Mouse (Mus musculus) midbrain, embryonic 11.5 days (tissue): ENCODE results near the gene Pex14. TPM values are rescaled to one million over a fixed set of nuclear protein-coding genes. Genes with fewer than 3 reads are reported as not detected.
A peak's percentile ranks its signal among the peaks of the same experiment; 100 is the strongest.

Experiments used
- ATAC-seq: fragments of 200-750 bp; cut with Nextera tagmentation; 2 replicates; pipeline ENCODE4 v1.8.0; 2017; ENCODE audit warnings: moderate TSS enrichment, moderate library complexity; ENCODE audit not compliant: low FRiP score
- DNase-seq: peaks from one replicate; pipeline ENCODE4 v3.0.0; 2015; ENCODE audit warnings: low spot score; ENCODE audit errors: missing footprints
- H3K27ac ChIP-seq: fragments of 300-500 bp; sonication (generic); 2 replicates; pipeline ENCODE4 v1.5.1; 2014; ENCODE audit warnings: low read depth, low read length
- H3K27me3 ChIP-seq: fragments of 300-500 bp; sonication (generic); 2 replicates; pipeline ENCODE4 v1.6.1; 2014; ENCODE audit warnings: mild to moderate bottlenecking, low read length, moderate library complexity, mixed read lengths; ENCODE audit not compliant: control insufficient read depth, insufficient read depth
- H3K36me3 ChIP-seq: fragments of 300-500 bp; sonication (generic); 2 replicates; pipeline ENCODE4 v1.6.1; 2014; ENCODE audit warnings: mild to moderate bottlenecking, low read length, moderate library complexity, mixed read lengths; ENCODE audit not compliant: control insufficient read depth, insufficient read depth
- H3K4me1 ChIP-seq: fragments of 300-500 bp; sonication (generic); 2 replicates; pipeline ENCODE4 v1.6.1; 2014; ENCODE audit warnings: low read length; ENCODE audit not compliant: control insufficient read depth, insufficient read depth
- H3K4me2 ChIP-seq: fragments of 300-500 bp; sonication (generic); 2 replicates; pipeline ENCODE4 v1.6.1; 2014; ENCODE audit warnings: mild to moderate bottlenecking, moderate library complexity
- H3K4me3 ChIP-seq: fragments of 300-500 bp; sonication (generic); 2 replicates; pipeline ENCODE4 v1.5.1; 2014; ENCODE audit warnings: low read depth, low read length
- H3K9ac ChIP-seq: fragments of 300-500 bp; sonication (generic); 2 replicates; pipeline ENCODE4 v1.6.1; 2014; ENCODE audit warnings: low read length
- H3K9me3 ChIP-seq: fragments of 300-500 bp; sonication (generic); 2 replicates; pipeline ENCODE4 v1.6.1; 2016; ENCODE audit warnings: low read length; ENCODE audit not compliant: control insufficient read depth
- WGBS: fragments of 180-500 bp; shearing (Covaris S2); extraction: QIAGEN DNeasy Blood & Tissue Kit; methylation state at CpG from one replicate; pipeline ENCODE4 v1.1.7; 2014; 5-methylcytosine and 5-hydroxymethylcytosine counted together
- polyA plus RNA-seq: library from polyadenylated mRNA; unstranded; fragments of >200 nt; fragmentation: Nextera tagmentation; extraction: Ambion mirVana; gene quantifications from 2 replicates; pipeline ENCODE4 v1.2.1, GENCODE M21; 2014

The Pex14 gene
- polyA plus RNA-seq, 1 experiment from 2014 or later = 35.9 TPM

DNA sequence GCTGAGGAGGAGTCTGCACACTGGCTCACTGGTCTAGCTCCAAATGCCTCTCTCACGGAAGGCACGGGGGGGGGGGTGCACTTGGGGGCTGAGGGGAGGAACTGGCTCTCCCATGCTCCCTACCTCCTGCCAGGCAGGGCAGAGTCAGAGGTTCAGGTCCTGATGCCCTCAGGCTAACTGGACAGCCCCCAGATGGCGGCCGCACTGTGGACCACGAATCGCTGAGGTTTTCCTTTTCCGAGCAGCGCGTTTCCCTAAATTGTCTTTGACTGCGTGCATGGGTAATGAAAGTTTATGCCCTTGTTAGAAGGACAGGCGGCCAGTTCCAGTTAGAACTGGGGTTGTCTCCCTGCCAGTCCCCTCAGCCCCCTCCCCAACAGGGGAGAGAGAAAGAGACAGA, 179.1 kb downstream of the Pex14 start:
- Histone ChIP-seq H3K4me3 (no peak overlapping the region), H3K9ac (no peak overlapping the region), H3K4me1 (peaks cover 20% of the 10 kb centered on the region), H3K27ac (no peak overlapping the region), H3K9me3 (no peaks in the 10 kb centered on the region), H3K27me3 (peaks cover 78% of the 10 kb centered on the region), H3K4me2 (no peak overlapping the region), H3K36me3 (no peaks in the 10 kb centered on the region)
- WGBS = 65% methylated on average over 11 of the region's 11 CpGs
- no peak for DNase-seq
- ATAC-seq = no peak

GRCm38 (mm10) chr4:148918707-148919447, 180.8 kb downstream of the Pex14 start:
- no peak overlapping the region for H3K27ac ChIP-seq
- no peak overlapping the region for H3K4me2 ChIP-seq
- 68% methylated on average over 15 of the region's 15 CpGs for WGBS
- H3K4me3 ChIP-seq = no peak overlapping the region
- peaks cover 70% of the 10 kb centered on the region for H3K27me3 ChIP-seq
- DNase-seq = no peak
- peaks cover 23% of the 10 kb centered on the region for H3K4me1 ChIP-seq
- no peak overlapping the region for H3K9ac ChIP-seq
- H3K9me3 ChIP-seq = no peaks in the 10 kb centered on the region
- no peak for ATAC-seq
- no peaks in the 10 kb centered on the region for H3K36me3 ChIP-seq

DNA sequence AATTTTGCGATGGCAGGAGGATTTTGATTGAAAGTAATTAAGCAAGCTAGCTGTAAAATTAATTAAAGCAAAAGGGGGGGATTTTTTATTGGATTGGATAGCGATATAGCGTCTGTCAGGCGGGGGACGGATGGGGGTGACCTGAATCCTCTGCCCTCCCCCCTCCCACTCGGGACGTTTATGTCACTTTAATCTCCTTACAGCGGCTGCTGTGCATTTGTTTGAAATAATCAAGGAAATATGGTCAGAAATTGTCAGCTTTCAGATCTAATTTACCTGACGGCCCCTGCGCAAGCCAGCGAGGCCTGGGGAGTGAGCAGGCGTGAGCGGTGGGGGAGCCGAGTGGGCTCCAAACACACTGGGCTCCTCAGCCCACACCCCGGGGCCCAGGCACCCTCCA, 183.8 kb downstream of the Pex14 start:
- H3K9me3 ChIP-seq = no peaks in the 10 kb centered on the region
- no peak for DNase-seq
- no peak overlapping the region for H3K9ac ChIP-seq
- H3K4me3 ChIP-seq = no peak overlapping the region
- peaks cover 18% of the 10 kb centered on the region for H3K4me1 ChIP-seq
- no peak overlapping the region for H3K4me2 ChIP-seq
- H3K27me3 ChIP-seq = peaks cover 55% of the 10 kb centered on the region
- no peak overlapping the region for H3K27ac ChIP-seq
- WGBS = 83% methylated on average over 15 of the region's 15 CpGs
- no peaks in the 10 kb centered on the region for H3K36me3 ChIP-seq
- no peak for ATAC-seq

DNA sequence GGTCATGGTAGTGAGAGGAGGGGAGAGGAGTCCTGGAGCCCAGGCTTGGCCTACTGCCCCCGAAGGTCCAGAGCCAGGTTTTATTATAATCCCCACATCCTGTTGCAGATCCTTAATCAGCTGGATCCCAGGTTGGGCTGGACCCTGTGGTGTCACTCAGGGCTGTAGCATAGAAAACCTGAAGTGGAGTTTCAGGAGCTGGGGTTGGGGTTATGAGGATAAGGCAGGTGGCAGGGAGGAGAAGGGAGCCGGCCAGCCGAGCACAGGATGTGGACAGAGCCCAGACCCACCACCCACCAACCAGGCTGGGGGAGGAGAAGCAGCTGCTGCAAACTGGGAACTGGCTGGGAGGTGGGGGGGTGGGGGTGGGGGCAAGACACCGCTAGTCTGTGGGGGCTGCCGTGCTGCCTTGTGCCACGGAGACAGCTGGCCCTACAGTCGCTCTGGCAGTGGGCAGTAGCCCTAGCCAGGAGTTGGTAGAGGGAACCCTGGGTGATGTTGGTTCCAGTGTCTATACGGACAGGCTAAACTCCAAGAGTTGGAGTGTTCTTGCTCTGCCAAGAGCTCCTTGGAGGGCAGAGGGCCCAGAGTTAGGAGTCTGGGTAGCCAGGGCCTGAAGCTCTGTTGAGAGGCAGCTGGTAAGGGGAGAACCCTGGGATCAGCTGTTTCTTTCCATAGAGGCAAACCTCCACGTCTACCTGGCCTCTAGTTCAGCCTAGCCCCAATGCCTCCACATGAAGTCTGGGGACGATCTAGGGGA, 184.6 kb downstream of the Pex14 start:
- no peak overlapping the region for H3K4me2 ChIP-seq
- H3K9me3 ChIP-seq = no peaks in the 10 kb centered on the region
- no peak overlapping the region for H3K4me3 ChIP-seq
- peak; percentile 84 for ATAC-seq
- H3K4me1 ChIP-seq = peaks cover 15% of the 10 kb centered on the region
- peak; percentile 97 for DNase-seq
- no peaks in the 10 kb centered on the region for H3K36me3 ChIP-seq
- 0 out of 2 replicates have a peak overlapping the region, but pooled peaks have one; percentile 14 for H3K27ac ChIP-seq
- no peak overlapping the region for H3K9ac ChIP-seq
- 44% methylated on average over 10 of the region's 10 CpGs for WGBS
- H3K27me3 ChIP-seq = peaks cover 48% of the 10 kb centered on the region

GRCm38 (mm10) chr4:148912826-148913590, 186.7 kb downstream of the Pex14 start:
- H3K27ac ChIP-seq = no peak overlapping the region
- H3K9me3 ChIP-seq = no peaks in the 10 kb centered on the region
- no peak overlapping the region for H3K4me3 ChIP-seq
- H3K4me2 ChIP-seq = no peak overlapping the region
- WGBS = 55% methylated on average over 8 of the region's 8 CpGs
- DNase-seq = no peak
- peaks cover 15% of the 10 kb centered on the region for H3K4me1 ChIP-seq
- H3K36me3 ChIP-seq = no peaks in the 10 kb centered on the region
- H3K27me3 ChIP-seq = peaks cover 30% of the 10 kb centered on the region
- H3K9ac ChIP-seq = no peak overlapping the region
- ATAC-seq = no peak

DNA sequence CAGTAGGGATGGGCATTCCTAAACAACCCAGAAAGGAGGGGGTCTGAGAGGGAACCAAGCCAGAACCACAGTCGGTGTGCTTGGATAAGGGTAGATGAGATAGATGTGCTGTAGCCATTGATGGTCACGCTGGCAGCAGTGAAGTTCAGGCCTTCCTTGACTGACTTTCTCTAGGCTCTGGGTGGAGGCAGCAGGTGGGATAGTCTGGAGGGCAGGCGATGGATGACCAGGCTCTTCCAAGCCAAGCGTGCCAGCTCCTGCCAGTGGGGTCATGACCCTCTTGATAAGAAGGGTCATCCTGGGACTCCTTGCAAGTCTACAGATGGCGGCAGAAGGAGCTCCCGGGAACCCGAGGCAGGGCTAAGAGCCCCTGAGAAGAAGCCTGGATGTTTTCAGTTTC, 187.5 kb downstream of the Pex14 start:
- 57% methylated on average over 7 of the region's 7 CpGs for WGBS
- no peak overlapping the region for H3K4me3 ChIP-seq
- H3K27me3 ChIP-seq = peaks cover 22% of the 10 kb centered on the region
- H3K27ac ChIP-seq = no peak overlapping the region
- DNase-seq (no peak), ATAC-seq (no peak)
- H3K9me3 ChIP-seq = no peaks in the 10 kb centered on the region
- H3K4me2 ChIP-seq = no peak overlapping the region
- peaks cover 15% of the 10 kb centered on the region for H3K4me1 ChIP-seq
- H3K9ac ChIP-seq = no peak overlapping the region
- H3K36me3 ChIP-seq = no peaks in the 10 kb centered on the region

Other genes starting within 250 kb of the Pex14 start
- gene Dffa, start 4.3 kb upstream of the Pex14 start, polyA plus RNA-seq = 24.9 and 25.3 TPM in 2 replicates
- gene Cort, start 26.9 kb upstream of the Pex14 start, polyA plus RNA-seq = 0.51 and 0.63 TPM in 2 replicates
- gene Cenps, start 37.8 kb upstream of the Pex14 start, polyA plus RNA-seq = 52.6 and 53.1 TPM in 2 replicates
- gene Pgd, start 66.9 kb upstream of the Pex14 start, polyA plus RNA-seq = 47.4 and 50.7 TPM in 2 replicates
- gene Kif1b, start 207.8 kb upstream of the Pex14 start, polyA plus RNA-seq = 94.6 and 95.0 TPM in 2 replicates